Mouse (Mus musculus): ENCODE measurements around the gene Mvb12b. TPM values are rescaled to one million over a fixed set of nuclear protein-coding genes. Genes with fewer than 3 reads are reported as not detected.

The Mvb12b gene
- polyA plus RNA-seq, 1 experiment, result 8.9 TPM

DNA sequence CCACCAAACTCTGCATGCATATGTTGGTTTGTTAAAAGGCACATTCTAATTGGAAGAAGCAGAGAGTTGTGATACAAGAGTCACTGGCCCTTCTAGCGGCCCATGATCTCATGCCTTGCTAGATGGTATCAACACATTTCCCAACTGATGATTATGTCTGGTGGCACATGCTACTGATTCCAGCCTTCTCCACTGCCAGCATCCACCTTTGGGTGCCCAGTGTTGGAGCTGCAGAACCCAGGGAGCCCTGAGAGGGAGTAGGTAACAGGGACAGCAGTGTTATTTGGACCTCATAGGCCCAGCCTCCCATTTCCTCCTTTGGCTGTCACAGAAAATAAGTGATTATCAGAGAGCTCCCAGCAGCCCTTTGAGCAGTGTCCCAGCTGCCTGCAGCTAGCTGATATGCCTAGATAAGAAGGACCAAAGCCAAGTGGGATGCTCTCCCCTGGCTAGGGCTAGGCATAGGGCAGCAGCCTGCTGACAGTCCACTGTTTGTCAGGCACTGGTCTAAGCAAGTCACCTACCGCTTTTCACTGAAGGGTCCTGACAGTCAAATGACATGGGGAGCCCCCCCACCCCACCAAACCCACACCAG lies 44.7 kb downstream of the Mvb12b start:
- Histone ChIP-seq H3K4me1 (ENCODE audit: control insufficient read depth) (peaks cover 99% of the 10 kb centered on the region), H3K4me3 (replicated peaks) (peak overlapping the region; percentile 49), H3K9me3 (ENCODE audit: control insufficient read depth, low read length) (no peaks in the 10 kb centered on the region), H3K27me3 (ENCODE audit: control insufficient read depth) (no peaks in the 10 kb centered on the region), H3K36me3 (ENCODE audit: control insufficient read depth) (peaks cover 67% of the 10 kb centered on the region)
- TF ChIP-seq GATA1 (IDR thresholded peaks at IDR 0.05; ENCODE audit: low read length) (peak; percentile 99), TAL1 (IDR thresholded peaks at IDR 0.05; ENCODE audit: low read length) (peak; percentile 100)

- H3K4me3 ChIP-seq (replicated peaks), result no peak overlapping the region
- no peaks in the 10 kb centered on the region for H3K9me3 ChIP-seq (ENCODE audit: control insufficient read depth, low read length)
- no peak for TF ChIP-seq TAL1 (IDR thresholded peaks at IDR 0.05; ENCODE audit: low read length)
- TF ChIP-seq GATA1 (IDR thresholded peaks at IDR 0.05; ENCODE audit: low read length), result no peak
- H3K36me3 ChIP-seq (ENCODE audit: control insufficient read depth), result peaks cover 69% of the 10 kb centered on the region
- H3K27me3 ChIP-seq (ENCODE audit: control insufficient read depth), result no peaks in the 10 kb centered on the region
- peaks cover 98% of the 10 kb centered on the region for H3K4me1 ChIP-seq (ENCODE audit: control insufficient read depth)
Observed at GRCm38 (mm10) chr2:33841980-33842379, 45.8 kb downstream of the Mvb12b start.

DNA sequence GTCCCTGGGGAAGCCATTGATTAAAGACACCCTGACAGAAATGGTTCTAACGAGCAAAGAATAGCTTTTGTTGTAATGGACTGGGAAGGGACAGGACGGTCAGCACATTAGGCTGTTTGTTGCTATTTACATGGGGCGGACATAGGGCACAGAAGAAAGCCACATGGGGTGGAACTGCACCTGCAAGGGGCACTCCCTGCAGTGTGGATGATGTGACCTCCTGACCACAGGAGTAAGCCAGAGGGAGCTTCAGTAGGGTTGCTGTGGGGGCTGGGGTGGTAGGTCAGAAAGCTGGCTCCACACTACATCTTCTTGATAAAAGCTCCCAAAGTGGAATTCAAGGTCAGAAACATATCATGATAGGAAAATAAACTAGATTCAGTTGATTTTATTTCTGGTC lies 47.3 kb downstream of the Mvb12b start:
- Histone ChIP-seq H3K4me3 (replicated peaks) (no peak overlapping the region), H3K36me3 (ENCODE audit: control insufficient read depth) (peaks cover 67% of the 10 kb centered on the region)
- TF ChIP-seq GATA1 (IDR thresholded peaks at IDR 0.05; ENCODE audit: low read length) (no peak), TAL1 (IDR thresholded peaks at IDR 0.05; ENCODE audit: low read length) (no peak)

GRCm38 (mm10) chr2:33839252-33839651 lies 48.5 kb downstream of the Mvb12b start:
- Histone ChIP-seq H3K4me3 (replicated peaks) (no peak overlapping the region), H3K9me3 (ENCODE audit: control insufficient read depth, low read length) (no peaks in the 10 kb centered on the region), H3K27me3 (ENCODE audit: control insufficient read depth) (no peaks in the 10 kb centered on the region), H3K36me3 (ENCODE audit: control insufficient read depth) (peaks cover 66% of the 10 kb centered on the region), H3K4me1 (ENCODE audit: control insufficient read depth) (peaks cover 80% of the 10 kb centered on the region)
- TF ChIP-seq GATA1 (IDR thresholded peaks at IDR 0.05; ENCODE audit: low read length) (no peak; the same call in 1 of the 2 replicates), TAL1 (IDR thresholded peaks at IDR 0.05; ENCODE audit: low read length) (peak; percentile 22; the same call in 1 of the 3 replicates)

More for the DNA sequence above, 47.3 kb downstream of the Mvb12b start:
- Histone ChIP-seq H3K9me3 (ENCODE audit: control insufficient read depth, low read length) (no peaks in the 10 kb centered on the region), H3K27me3 (ENCODE audit: control insufficient read depth) (no peaks in the 10 kb centered on the region), H3K4me1 (ENCODE audit: control insufficient read depth) (peaks cover 92% of the 10 kb centered on the region)

DNA sequence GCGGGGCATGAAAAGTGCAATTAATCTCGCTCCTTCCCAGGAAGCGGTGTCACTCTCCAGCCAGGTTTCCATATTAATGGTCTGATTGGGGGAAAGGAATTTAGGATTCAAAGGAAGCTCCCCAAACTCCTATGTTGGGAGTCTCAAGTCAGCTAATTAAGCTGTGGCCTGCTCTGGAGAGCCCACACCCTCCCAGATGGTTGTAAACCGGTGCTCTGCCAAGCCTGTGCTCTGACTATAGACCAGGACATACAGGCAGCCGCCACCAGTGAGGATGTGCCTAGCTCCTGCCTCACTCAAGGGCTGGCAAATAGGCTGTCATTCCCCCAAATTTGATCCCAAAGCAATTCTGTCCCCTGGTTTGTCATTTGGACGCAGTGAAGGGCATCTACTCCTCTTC lies 50.4 kb downstream of the Mvb12b start:
- H3K9me3 ChIP-seq (ENCODE audit: control insufficient read depth, low read length), result no peaks in the 10 kb centered on the region
- TF ChIP-seq GATA1 (IDR thresholded peaks at IDR 0.05; ENCODE audit: low read length), result no peak
- H3K27me3 ChIP-seq (ENCODE audit: control insufficient read depth), result no peaks in the 10 kb centered on the region
- peaks cover 62% of the 10 kb centered on the region for H3K4me1 ChIP-seq (ENCODE audit: control insufficient read depth)
- no peak overlapping the region for H3K4me3 ChIP-seq (replicated peaks)
- H3K36me3 ChIP-seq (ENCODE audit: control insufficient read depth), result peaks cover 73% of the 10 kb centered on the region

DNA sequence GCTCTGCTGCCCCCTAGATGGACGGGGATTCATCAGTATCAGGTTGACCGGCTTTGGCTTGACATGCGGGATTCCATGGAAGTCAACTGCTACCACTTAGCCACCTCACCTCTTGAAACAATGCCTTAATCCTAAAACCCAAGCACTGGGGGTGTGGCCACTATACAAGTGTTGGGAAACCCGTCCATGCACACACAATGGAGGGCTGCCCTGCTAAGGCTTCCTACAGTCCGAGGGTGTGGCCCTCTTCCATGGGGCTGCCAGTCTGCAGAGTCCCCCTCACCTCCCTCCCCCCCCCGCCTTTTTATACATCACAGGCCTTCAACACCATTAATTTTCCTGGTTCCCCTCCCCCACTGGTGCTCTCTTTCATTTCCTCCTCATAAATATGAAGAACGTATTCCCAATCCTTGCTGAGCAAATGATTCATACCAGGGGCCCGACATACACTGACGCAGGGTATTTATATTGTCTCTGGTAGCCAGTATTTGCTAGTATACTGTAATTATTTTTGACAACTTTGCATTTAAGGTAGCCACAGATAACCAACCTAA lies 51.0 kb downstream of the Mvb12b start:
- Histone ChIP-seq H3K4me3 (replicated peaks) (no peak overlapping the region), H3K9me3 (ENCODE audit: control insufficient read depth, low read length) (no peaks in the 10 kb centered on the region), H3K4me1 (ENCODE audit: control insufficient read depth) (peaks cover 56% of the 10 kb centered on the region), H3K36me3 (ENCODE audit: control insufficient read depth) (peaks cover 74% of the 10 kb centered on the region), H3K27me3 (ENCODE audit: control insufficient read depth) (no peaks in the 10 kb centered on the region)
- TF ChIP-seq TAL1 (IDR thresholded peaks at IDR 0.05; ENCODE audit: low read length) (no peak), GATA1 (IDR thresholded peaks at IDR 0.05; ENCODE audit: low read length) (no peak)

DNA sequence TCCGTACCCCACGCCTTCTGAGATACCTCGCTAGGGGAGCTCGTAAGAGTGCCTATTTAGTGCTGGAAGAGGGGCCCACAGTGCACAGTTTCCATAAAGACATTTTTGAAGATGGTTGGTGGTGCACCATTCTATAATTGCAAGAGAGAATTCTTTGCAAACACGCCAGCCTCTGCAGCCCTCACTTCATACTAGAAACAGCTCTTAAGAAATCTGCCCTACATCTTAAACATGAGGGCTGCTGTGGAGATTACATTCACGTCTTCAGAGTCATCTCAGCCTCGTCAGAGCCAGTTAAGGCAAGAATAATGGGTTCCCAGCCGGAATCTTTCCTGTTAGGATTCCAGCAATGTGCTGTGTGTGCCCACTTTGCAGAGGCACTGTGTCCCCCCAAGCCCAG lies 52.7 kb downstream of the Mvb12b start:
- no peaks in the 10 kb centered on the region for H3K9me3 ChIP-seq (ENCODE audit: control insufficient read depth, low read length)
- TF ChIP-seq GATA1 (IDR thresholded peaks at IDR 0.05; ENCODE audit: low read length) (no peak), TAL1 (IDR thresholded peaks at IDR 0.05; ENCODE audit: low read length) (no peak)
- peaks cover 43% of the 10 kb centered on the region for H3K4me1 ChIP-seq (ENCODE audit: control insufficient read depth)
- H3K4me3 ChIP-seq (replicated peaks), result no peak overlapping the region
- peaks cover 74% of the 10 kb centered on the region for H3K36me3 ChIP-seq (ENCODE audit: control insufficient read depth)
- H3K27me3 ChIP-seq (ENCODE audit: control insufficient read depth), result no peaks in the 10 kb centered on the region

DNA sequence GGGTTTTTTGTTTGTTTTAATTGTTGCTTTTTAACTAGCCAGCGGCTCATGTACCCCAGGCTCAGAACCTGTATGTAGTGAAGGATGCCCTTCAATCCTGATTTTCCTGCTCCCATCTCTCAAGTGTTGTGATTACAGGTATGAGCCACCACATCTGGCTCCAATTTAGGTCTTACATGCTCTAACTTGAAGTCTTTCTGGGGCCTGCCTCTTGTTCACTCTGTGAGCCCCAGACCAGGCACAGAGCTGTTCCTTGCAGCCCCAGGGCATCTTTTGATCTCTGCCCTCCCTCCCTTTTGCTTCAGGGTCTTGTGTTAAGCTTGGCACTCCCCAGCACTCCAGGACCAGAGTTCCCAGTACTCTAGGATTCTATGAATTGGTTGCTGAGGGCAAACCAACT lies 53.8 kb downstream of the Mvb12b start:
- H3K9me3 ChIP-seq (ENCODE audit: control insufficient read depth, low read length), result no peaks in the 10 kb centered on the region

DNA sequence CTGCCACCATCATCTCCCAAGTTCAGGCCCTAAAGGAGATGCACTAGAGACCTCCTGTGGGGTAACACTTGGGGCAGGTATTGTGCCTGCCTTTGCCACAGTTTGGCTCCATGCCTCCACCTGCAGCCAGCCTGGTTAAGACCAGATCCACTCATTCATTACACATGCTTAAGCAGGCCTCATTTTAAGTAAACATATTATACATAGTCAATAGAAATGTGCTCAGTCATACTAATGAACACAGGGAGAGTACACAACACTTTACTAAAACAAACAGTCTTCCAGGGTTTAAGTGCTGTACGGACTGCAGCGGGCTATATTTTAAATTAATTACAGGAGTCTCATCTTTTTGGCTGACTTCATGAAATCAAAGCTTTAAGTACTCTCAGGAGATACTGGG lies 57.9 kb downstream of the Mvb12b start:
- Histone ChIP-seq H3K4me3 (replicated peaks) (no peak overlapping the region), H3K9me3 (ENCODE audit: control insufficient read depth, low read length) (no peaks in the 10 kb centered on the region), H3K27me3 (ENCODE audit: control insufficient read depth) (no peaks in the 10 kb centered on the region), H3K4me1 (ENCODE audit: control insufficient read depth) (peaks cover 48% of the 10 kb centered on the region), H3K36me3 (ENCODE audit: control insufficient read depth) (peaks cover 80% of the 10 kb centered on the region)
- no peak for TF ChIP-seq GATA1 (IDR thresholded peaks at IDR 0.05; ENCODE audit: low read length)
- no peak for TF ChIP-seq TAL1 (IDR thresholded peaks at IDR 0.05; ENCODE audit: low read length)

More for the DNA sequence above, 53.8 kb downstream of the Mvb12b start:
- Histone ChIP-seq H3K4me1 (ENCODE audit: control insufficient read depth) (peaks cover 42% of the 10 kb centered on the region), H3K4me3 (replicated peaks) (no peak overlapping the region), H3K36me3 (ENCODE audit: control insufficient read depth) (peaks cover 75% of the 10 kb centered on the region), H3K27me3 (ENCODE audit: control insufficient read depth) (no peaks in the 10 kb centered on the region)
- TF ChIP-seq TAL1 (IDR thresholded peaks at IDR 0.05; ENCODE audit: low read length) (no peak), GATA1 (IDR thresholded peaks at IDR 0.05; ENCODE audit: low read length) (no peak)
